Mouse (Mus musculus): ENCODE results near the gene Cdkn2a. TPM values are rescaled to one million over a fixed set of nuclear protein-coding genes. Genes with fewer than 3 reads are reported as not detected.

Cdkn2a gene
- 1 to 10 TPM in 1 of 4 experiments, under 1 TPM in 3; 0.74 to 1.2 (median 0.79) TPM for total RNA-seq (2022)

DNA sequence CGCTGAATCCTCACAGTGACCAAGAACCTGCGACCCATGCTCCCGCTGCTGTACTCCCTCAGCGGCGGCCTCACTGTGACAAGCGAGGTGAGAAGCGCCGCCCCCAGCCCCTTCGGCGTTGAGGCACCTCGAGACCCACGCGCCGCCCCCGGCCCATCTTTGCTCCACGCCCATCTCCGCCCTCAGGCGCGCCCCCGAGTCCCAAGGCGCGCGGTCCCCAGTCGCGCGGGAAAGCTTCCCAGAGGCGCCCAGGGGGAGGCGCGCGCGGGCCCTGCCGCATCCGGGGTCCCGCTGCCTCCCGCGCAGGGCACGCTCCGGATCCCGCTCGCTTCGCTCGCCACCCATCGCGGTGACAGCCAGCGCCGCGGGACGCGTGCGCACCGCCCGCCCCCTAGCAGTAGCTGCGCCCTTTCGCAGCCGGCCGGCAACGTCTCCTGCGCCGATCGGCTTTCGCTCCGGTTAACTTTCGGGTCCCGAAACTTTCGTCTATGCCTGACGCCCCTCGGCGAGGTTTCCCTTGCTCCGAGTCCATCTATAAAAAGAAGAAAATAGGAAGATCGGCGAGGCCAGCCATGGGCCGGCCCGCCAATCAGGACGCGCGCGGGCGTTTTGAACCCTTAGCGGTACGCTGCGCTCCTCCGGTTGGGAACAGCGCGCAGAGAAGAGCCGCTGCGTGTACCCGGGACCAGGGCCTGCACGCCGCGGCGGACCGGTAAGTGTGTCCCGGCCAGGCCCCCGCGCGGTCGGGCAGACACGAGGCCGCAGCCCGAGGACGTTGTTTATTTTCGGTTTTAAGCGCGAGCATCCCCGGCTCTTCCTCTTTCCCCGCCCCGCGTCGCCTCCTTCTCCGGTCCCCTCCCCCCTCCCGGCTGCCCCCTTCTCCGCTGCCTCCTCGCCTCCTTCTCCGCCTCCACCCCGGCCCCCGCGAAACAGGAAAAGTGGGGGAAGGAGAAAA lies at the start of gene Cdkn2a:
TSS of gene Cdkn2a (minus strand) at position 168 of the 955 bp plus-strand sequence.
- peak in 1 of 2 experiments; percentile 33 for DNase-seq (ENCODE audit: low spot score in 2 of 2)

GRCm38 (mm10) chr4:89313461-89313860 lies 19.0 kb upstream of the Cdkn2a start:
- no peak for DNase-seq (ENCODE audit: low spot score in 2 of 2)

DNA sequence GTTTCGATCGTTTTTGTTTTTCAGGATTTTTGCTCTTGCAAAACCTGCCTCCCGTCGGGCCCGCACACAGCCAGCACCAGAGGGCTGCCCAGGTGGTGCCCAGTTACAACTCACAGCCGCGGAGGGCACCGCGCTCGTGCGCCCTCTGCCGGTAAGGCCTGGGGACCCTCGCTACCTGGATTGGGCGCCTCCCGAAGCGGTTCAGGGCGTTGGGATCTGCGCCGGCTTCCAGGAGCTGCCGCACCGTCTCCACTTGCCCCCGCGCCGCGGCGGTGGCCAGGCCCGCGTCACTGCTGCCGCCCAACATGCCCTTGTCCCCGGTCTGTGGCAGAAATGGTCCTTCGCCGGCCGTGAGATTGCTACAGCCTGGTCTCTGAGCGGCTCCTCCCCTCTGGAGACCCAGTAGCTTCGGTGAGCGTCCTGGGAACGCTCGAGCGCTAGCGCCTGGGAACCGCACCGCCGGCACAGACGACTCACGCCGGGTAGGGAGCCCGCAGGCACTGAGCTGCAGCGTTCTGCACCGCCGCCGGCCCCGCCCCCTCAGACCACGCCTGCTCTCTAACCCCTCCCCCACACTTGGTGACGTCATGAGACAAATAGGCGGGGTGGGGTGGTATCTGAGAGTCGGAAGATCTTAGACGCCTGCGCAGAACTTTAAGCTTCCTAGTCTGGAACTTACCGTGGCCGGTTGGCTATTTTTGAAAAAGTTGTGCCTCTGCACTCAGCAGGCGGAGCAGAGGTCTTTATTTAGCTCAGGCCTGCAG lies 16.2 kb upstream of the Cdkn2a start, which contains the start of gene Cdkn2b:
TSS of gene Cdkn2b (minus strand) at position 549 of the 764 bp plus-strand sequence.
- peak; percentile 46 to 50 for DNase-seq (ENCODE audit: low spot score in 2 of 2)

GRCm38 (mm10) chr4:89309996-89310395 lies 15.5 kb upstream of the Cdkn2a start:
- DNase-seq (ENCODE audit: low spot score in 2 of 2) = no peak

GRCm38 (mm10) chr4:89308001-89308400 lies 13.5 kb upstream of the Cdkn2a start:
- DNase-seq (ENCODE audit: low spot score in 2 of 2) = no peak

GRCm38 (mm10) chr4:89306798-89307365 lies 12.4 kb upstream of the Cdkn2a start:
- no peak for DNase-seq (ENCODE audit: low spot score in 2 of 2)

GRCm38 (mm10) chr4:89305691-89306090 lies 11.2 kb upstream of the Cdkn2a start:
- DNase-seq (ENCODE audit: low spot score in 2 of 2) = no peak

GRCm38 (mm10) chr4:89303281-89303995 lies 9.0 kb upstream of the Cdkn2a start:
- no peak for DNase-seq (ENCODE audit: low spot score in 2 of 2)

DNA sequence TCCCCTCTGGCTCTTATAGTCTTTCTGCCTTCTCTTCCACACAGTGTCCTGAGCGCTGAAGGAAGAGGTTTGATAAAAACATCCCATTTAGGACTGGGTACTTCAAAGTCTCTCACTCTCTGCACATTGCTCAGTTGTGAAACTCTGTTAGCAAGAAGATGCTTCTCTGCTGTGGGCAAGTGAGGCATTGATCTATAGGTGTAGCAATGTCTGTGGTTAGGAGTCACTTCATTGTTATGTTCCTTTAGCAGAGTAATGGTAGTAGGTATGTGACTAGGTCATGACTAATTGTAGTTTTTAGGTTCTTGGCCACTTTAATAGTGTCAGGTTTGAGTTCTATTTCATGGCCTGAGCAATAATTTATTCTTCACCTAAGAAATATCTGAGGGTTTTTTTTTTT lies 7.7 kb upstream of the Cdkn2a start:
- no peak for DNase-seq (ENCODE audit: low spot score in 2 of 2)

DNA sequence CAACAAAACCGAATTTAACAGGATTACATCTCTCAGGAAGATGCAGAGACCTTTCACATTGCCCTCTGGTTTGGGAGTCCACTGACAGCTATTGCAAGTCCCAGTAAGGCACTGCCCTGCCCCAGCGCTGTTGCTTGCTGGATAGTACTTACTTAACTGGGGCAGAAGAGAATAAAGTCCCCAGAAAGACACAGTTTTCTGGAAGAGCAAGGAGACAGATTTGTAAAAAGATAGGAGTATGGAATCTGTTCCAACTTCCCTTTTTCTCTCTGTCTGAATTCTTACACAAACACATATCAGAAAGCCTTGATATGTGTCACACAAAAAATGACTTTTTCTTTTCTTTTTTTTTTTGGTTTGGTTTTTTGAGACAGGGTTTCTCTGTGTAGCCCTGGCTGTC lies 5.3 kb upstream of the Cdkn2a start:
- no peak for DNase-seq (ENCODE audit: low spot score in 2 of 2)

DNA sequence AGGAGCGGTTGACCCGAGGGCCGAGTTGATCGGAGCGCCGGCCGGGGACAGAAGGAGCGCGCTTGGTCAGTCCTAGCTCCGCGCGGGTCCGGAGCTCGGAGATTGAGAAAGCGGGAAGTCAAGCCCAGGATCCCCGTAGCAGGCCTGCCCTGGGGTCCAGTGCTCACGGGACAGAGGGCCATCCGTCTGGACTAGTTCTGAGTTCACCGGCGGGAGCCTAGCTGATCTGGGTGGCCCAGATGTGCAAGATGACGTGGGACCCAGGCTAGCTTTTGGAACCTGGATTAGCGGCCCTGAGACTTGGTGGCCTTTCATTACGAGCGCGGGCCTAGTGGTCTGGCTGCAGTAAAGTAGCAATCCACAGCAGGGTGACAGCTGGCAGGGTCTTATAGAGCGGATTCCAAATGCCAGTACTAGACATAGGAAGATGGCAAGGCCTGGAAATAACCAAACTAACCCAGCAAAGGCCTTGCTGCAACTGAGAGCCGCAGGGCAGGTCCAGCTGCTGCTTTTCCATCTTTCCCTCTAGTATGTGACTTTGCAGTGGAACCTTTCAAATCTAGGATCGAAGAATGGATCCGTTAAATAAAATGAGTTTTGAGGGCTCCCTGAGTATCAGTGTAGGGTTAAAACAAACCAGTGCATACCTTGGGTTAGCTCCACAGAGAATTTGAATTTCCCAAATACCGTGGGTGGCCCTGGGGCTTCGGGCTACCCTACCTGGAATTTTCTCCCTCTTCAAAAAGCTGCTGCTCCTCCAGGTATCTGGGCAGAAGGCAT lies 1.2 kb upstream of the Cdkn2a start:
- DNase-seq (ENCODE audit: low spot score in 2 of 2) = no peak

DNA sequence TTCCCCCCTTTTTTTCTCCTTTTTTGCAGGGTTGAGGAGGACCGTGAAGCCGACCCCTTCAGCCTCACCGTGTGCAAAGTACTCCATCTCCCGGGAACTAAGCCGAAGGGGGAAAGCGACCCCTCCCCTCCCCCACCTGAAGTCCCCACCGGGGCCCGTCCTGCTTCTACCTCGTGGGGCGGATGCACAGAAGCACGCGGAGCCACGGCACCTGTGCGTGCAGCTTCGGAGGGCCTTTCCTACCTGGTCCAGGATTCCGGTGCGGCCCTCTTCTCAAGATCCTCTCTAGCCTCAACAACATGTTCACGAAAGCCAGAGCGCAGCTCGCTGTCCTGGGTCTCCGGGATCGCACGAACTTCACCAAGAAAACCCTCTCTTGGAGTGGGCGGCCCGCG lies 365 bp downstream of the Cdkn2a start:
- no peak for DNase-seq (ENCODE audit: low spot score in 2 of 2)

DNA sequence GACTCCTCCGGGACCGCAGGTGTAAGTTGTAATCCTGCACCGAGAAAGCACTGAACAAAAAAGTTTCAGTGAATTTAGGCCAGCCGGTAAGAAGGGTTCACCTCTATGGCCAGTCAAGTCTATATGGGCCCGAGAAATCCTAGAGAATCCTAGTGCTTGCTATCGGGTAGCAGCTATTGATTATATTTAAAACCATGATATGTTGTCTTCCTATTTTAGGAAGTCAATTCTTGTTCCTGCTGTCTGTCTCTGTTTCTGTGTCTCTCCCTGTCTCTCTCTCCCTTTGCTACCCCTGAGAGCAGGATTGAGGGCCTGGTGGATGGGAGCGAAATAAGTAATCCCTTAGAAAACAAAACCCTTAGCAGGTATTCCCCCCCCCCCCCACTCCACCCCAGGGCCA lies 937 bp downstream of the Cdkn2a start:
- DNase-seq (ENCODE audit: low spot score in 2 of 2) = no peak

DNA sequence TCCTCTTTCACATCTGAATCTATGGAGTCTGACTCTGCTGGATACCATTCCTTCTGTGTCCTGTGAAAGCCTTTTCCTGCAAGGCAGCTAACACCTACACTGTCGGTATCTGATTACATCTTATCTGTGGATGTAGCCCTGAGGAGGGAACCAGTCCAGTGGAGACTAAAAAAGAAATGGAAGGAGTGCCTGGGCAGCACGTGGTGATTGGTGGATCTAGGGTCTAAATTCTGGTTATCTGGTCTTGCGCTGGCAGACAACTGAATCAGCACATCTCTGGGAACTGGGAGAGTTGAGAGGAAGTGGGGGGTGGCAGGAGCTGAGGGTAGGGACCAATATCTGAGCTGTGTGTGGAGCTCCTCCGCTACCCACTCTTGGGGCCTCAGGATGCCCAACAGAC lies 5.4 kb downstream of the Cdkn2a start:
- no peak for DNase-seq (ENCODE audit: low spot score in 2 of 2)

- no peak for DNase-seq (ENCODE audit: low spot score in 2 of 2)
These were observed 7.9 kb downstream of the Cdkn2a start for GRCm38 (mm10) chr4:89286566-89286965.

GRCm38 (mm10) chr4:89285688-89286087 lies 8.8 kb downstream of the Cdkn2a start:
- no peak for DNase-seq (ENCODE audit: low spot score in 2 of 2)

DNA sequence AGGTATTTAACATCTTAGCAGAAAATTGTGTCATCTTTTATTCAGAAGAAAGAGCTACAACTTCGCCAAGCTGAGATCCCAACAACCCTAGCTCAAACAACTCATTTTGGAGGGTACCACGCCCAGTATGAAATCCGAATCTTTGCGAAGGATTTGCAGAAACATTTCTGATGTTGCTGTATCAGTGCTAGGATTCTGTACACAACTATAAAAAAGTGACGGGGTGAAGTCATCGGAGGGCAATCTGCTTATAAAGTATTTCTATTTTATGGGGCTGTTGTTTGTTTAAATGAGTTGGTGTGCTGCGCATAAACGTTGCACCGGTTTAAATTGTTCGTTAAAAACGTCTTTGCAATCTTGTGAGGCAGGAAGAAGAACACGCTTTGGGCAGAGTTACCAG lies 11.8 kb downstream of the Cdkn2a start:
- no peak for DNase-seq (ENCODE audit: low spot score in 2 of 2)

- no peak for DNase-seq (ENCODE audit: low spot score in 2 of 2)
These were observed 12.4 kb downstream of the Cdkn2a start for GRCm38 (mm10) chr4:89282036-89282566.

- DNase-seq (ENCODE audit: low spot score in 2 of 2) = no peak
These were observed 13.2 kb downstream of the Cdkn2a start for GRCm38 (mm10) chr4:89281236-89281635.

GRCm38 (mm10) chr4:89279641-89280040 lies 14.8 kb downstream of the Cdkn2a start:
- DNase-seq (ENCODE audit: low spot score in 2 of 2) = no peak
